In genomic region chr6:114494987-114495386, GRCm38 (mm10) we compare ENCODE assay signal across 7 mouse cellular contexts.
DNase-seq lines count a peak whose midpoint lies in the region.
"Not testable (repeated sequence)": the region's sequence is repeated elsewhere in the genome, so short reads cannot be mapped to it uniquely, and the experiment has no call there.

No protein-coding gene starts in this region.

- H3K27ac ChIP-seq in limb, embryonic 10.5 days, result not testable (repeated sequence)

- not testable (repeated sequence) for H3K9me3 ChIP-seq in limb, embryonic 10.5 days (replicated peaks)

- H3K36me3 ChIP-seq in limb, embryonic 10.5 days, result not testable (repeated sequence)

- DNase-seq in ZHBTc4 (ENCODE audit: low read depth, low spot score), result peak; percentile 31
- DNase-seq in adrenal gland, postnatal 36 days, result peak; percentile 27 to 40
- peak; percentile 44 for DNase-seq in gastrocnemius, postnatal 10 days
- peak; percentile 8 for DNase-seq in kidney, adult 9 months
- DNase-seq in limb, embryonic 10.5 days (ENCODE audit: low spot score), result peak; percentile 37
- peak; percentile 19 for DNase-seq in retina, embryonic 14.5 days (ENCODE audit: low spot score)
- peak; percentile 34 for DNase-seq in testis, postnatal 14 days (ENCODE audit: low spot score)

- H3K4me3 ChIP-seq in limb, embryonic 10.5 days, result not testable (repeated sequence)

- not testable (repeated sequence) for H3K27me3 ChIP-seq in limb, embryonic 10.5 days (ENCODE audit: low read depth, poor library complexity, severe bottlenecking)

- H3K4me1 ChIP-seq in limb, embryonic 10.5 days, result not testable (repeated sequence)

- WGBS in limb, embryonic 10.5 days, result 23% methylated on average over 11 of the region's 12 CpGs
